Mouse (Mus musculus) midbrain, embryonic 11.5 days (tissue): ENCODE data around the gene Ksr2. TPM values are rescaled to one million over a fixed set of nuclear protein-coding genes. Genes with fewer than 3 reads are reported as not detected.

Source experiments
- ATAC-seq: fragments of 200-750 bp; cut with Nextera tagmentation; 2 replicates; pipeline ENCODE4 v1.8.0; 2017; ENCODE audit warnings: moderate TSS enrichment, moderate library complexity; ENCODE audit not compliant: low FRiP score
- DNase-seq: peaks from one replicate; pipeline ENCODE4 v3.0.0; 2015; ENCODE audit warnings: low spot score; ENCODE audit errors: missing footprints
- H3K27ac ChIP-seq: fragments of 300-500 bp; sonication (generic); 2 replicates; pipeline ENCODE4 v1.5.1; 2014; ENCODE audit warnings: low read depth, low read length
- H3K27me3 ChIP-seq: fragments of 300-500 bp; sonication (generic); 2 replicates; pipeline ENCODE4 v1.6.1; 2014; ENCODE audit warnings: mild to moderate bottlenecking, low read length, moderate library complexity, mixed read lengths; ENCODE audit not compliant: control insufficient read depth, insufficient read depth
- H3K36me3 ChIP-seq: fragments of 300-500 bp; sonication (generic); 2 replicates; pipeline ENCODE4 v1.6.1; 2014; ENCODE audit warnings: mild to moderate bottlenecking, low read length, moderate library complexity, mixed read lengths; ENCODE audit not compliant: control insufficient read depth, insufficient read depth
- H3K4me1 ChIP-seq: fragments of 300-500 bp; sonication (generic); 2 replicates; pipeline ENCODE4 v1.6.1; 2014; ENCODE audit warnings: low read length; ENCODE audit not compliant: control insufficient read depth, insufficient read depth
- H3K4me2 ChIP-seq: fragments of 300-500 bp; sonication (generic); 2 replicates; pipeline ENCODE4 v1.6.1; 2014; ENCODE audit warnings: mild to moderate bottlenecking, moderate library complexity
- H3K4me3 ChIP-seq: fragments of 300-500 bp; sonication (generic); 2 replicates; pipeline ENCODE4 v1.5.1; 2014; ENCODE audit warnings: low read depth, low read length
- H3K9ac ChIP-seq: fragments of 300-500 bp; sonication (generic); 2 replicates; pipeline ENCODE4 v1.6.1; 2014; ENCODE audit warnings: low read length
- H3K9me3 ChIP-seq: fragments of 300-500 bp; sonication (generic); 2 replicates; pipeline ENCODE4 v1.6.1; 2016; ENCODE audit warnings: low read length; ENCODE audit not compliant: control insufficient read depth
- WGBS: fragments of 180-500 bp; shearing (Covaris S2); extraction: QIAGEN DNeasy Blood & Tissue Kit; methylation state at CpG from one replicate; pipeline ENCODE4 v1.1.7; 2014; 5-methylcytosine and 5-hydroxymethylcytosine counted together
- polyA plus RNA-seq: library from polyadenylated mRNA; unstranded; fragments of >200 nt; fragmentation: Nextera tagmentation; extraction: Ambion mirVana; gene quantifications from 2 replicates; pipeline ENCODE4 v1.2.1, GENCODE M21; 2014

Gene Ksr2
- polyA plus RNA-seq, 1 experiment from 2014 or later: 0.90 TPM

DNA sequence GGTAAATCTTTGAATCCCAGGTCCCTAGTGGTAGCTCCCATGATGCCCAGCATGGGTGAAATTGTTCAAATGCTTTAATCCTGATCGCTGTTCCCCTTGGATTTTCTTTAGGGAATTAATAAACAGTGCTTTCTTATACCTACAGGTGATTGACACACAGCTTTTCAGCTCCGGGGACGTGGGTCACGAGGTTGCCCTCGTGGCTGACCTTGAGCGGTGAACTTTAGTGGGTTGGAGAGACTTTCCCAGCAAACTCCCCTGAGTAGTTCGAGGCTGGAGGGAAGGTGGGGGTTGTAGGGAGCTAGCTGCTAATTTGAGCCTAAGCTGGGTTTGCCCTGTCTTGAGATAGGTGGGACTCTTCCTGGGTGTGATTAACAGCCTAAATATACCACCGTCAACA, 41.7 kb downstream of the Ksr2 start:
- no peak overlapping the region for H3K4me2 ChIP-seq
- no peak overlapping the region for H3K27ac ChIP-seq
- H3K9me3 ChIP-seq: no peaks in the 10 kb centered on the region
- H3K36me3 ChIP-seq: no peaks in the 10 kb centered on the region
- WGBS: 46% methylated on average over 8 of the region's 8 CpGs
- no peaks in the 10 kb centered on the region for H3K27me3 ChIP-seq
- no peak for DNase-seq
- peaks cover 2% of the 10 kb centered on the region; the same call in 1 of the 2 replicates for H3K4me1 ChIP-seq
- H3K4me3 ChIP-seq: no peak overlapping the region
- no peak overlapping the region for H3K9ac ChIP-seq
- ATAC-seq: no peak

DNA sequence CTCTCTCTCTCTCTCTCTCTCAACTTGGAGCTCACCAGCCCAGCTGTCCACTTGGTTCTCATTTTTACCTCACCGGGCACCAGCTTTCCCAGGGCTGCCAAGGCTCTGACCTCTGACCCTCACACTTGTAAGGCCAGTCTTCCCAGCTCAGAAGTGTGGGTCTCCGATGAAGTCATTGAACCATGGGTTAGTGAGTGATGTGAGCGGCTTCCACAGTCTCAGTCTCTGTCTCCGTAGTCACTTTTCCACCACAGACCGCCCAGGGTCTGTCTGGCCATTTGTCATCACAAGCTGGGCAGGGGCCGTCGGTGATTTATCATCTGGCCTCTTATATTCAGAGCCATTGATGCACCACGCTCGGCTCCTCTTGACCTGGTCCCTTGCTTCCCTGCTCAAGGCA, 43.3 kb downstream of the Ksr2 start:
- no peak overlapping the region for H3K27ac ChIP-seq
- H3K4me3 ChIP-seq: no peak overlapping the region
- no peak overlapping the region for H3K4me2 ChIP-seq
- no peak overlapping the region for H3K9ac ChIP-seq
- peaks cover 2% of the 10 kb centered on the region; the same call in 1 of the 2 replicates for H3K9me3 ChIP-seq
- H3K27me3 ChIP-seq: no peaks in the 10 kb centered on the region
- 56% methylated on average over 9 of the region's 9 CpGs for WGBS
- H3K36me3 ChIP-seq: no peaks in the 10 kb centered on the region
- peaks cover 2% of the 10 kb centered on the region; the same call in 1 of the 2 replicates for H3K4me1 ChIP-seq
- DNase-seq (no peak), ATAC-seq (no peak)

DNA sequence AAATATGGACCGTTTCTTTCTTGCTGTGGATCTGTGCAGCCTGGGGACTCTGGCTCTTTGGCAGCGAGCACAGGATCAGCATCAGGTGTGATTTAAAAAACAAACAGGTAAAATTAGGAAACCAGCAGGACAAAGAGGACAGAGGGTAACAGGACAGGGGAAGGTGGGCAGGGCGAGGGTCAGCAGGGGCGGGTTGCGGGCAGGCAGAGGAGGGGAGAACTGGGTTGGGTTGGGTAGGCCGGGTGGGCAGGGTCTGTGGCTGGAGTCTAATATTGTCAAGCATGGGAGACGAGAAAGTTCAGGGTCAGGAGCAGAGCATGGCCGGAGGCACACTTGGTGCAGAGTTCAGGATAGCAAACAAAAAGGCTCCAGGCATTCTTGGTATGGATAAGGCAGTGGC, 43.8 kb downstream of the Ksr2 start:
- Histone ChIP-seq H3K36me3 (no peaks in the 10 kb centered on the region), H3K4me2 (no peak overlapping the region), H3K9ac (no peak overlapping the region), H3K27ac (no peak overlapping the region), H3K27me3 (no peaks in the 10 kb centered on the region), H3K4me1 (peaks cover 2% of the 10 kb centered on the region; the same call in 1 of the 2 replicates), H3K4me3 (no peak overlapping the region), H3K9me3 (peaks cover 2% of the 10 kb centered on the region; the same call in 1 of the 2 replicates)
- WGBS: 74% methylated on average over 8 of the region's 8 CpGs
- ATAC-seq (no peak), DNase-seq (no peak)

DNA sequence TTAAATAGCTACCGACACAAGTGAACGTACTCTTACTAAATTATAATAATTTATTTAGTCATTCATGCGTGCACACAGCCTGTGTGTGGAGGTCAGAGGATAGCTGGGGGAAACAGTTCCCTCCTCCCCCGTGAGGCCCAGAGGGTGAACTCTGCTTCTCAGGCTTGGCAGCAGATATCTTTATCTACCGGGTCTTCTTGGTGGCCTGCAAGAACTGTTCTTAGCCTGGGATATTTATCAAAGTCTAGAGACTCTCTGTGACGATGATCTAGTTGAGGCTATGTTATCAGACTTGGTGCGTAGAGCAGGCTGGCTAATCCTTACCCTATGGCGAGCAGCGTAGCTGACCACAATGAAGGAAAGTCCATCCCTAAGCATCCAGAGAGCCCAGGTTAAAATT, 45.1 kb downstream of the Ksr2 start:
- ATAC-seq: no peak
- H3K9ac ChIP-seq: no peak overlapping the region
- no peak overlapping the region for H3K4me3 ChIP-seq
- no peaks in the 10 kb centered on the region for H3K36me3 ChIP-seq
- peaks cover 2% of the 10 kb centered on the region; the same call in 1 of the 2 replicates for H3K4me1 ChIP-seq
- H3K27me3 ChIP-seq: no peaks in the 10 kb centered on the region
- no peak overlapping the region for H3K4me2 ChIP-seq
- H3K27ac ChIP-seq: no peak overlapping the region
- DNase-seq: no peak
- WGBS: 86% methylated on average over 9 of the region's 9 CpGs
- H3K9me3 ChIP-seq: peaks cover 2% of the 10 kb centered on the region; the same call in 1 of the 2 replicates

DNA sequence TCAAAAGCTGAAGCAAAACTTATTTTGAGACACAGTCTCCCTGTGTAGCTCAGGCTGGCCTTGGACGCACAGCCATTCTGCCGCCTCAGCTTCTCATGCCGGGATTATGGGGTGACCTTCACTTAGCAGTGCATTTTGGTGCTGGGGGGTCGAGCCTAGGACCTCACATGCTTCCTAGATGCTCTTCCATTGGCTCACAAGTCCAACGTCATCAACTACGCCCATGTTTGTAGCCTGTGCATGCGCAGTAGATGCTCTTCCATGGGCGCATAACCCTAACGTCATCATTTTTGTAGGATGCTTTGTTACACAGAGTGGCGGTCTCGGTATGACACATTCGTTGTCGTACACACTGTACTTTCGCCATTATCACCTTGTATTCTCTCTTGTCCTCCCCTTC, 46.5 kb downstream of the Ksr2 start:
- DNase-seq (no peak), ATAC-seq (no peak)
- WGBS: 94% methylated on average over 14 of the region's 14 CpGs
- H3K9ac ChIP-seq: no peak overlapping the region
- no peak overlapping the region for H3K4me2 ChIP-seq
- no peaks in the 10 kb centered on the region for H3K36me3 ChIP-seq
- H3K4me3 ChIP-seq: no peak overlapping the region
- H3K27me3 ChIP-seq: no peaks in the 10 kb centered on the region
- no peak overlapping the region for H3K27ac ChIP-seq
- H3K4me1 ChIP-seq: peaks cover 2% of the 10 kb centered on the region; the same call in 1 of the 2 replicates
- H3K9me3 ChIP-seq: peaks cover 2% of the 10 kb centered on the region; the same call in 1 of the 2 replicates

DNA sequence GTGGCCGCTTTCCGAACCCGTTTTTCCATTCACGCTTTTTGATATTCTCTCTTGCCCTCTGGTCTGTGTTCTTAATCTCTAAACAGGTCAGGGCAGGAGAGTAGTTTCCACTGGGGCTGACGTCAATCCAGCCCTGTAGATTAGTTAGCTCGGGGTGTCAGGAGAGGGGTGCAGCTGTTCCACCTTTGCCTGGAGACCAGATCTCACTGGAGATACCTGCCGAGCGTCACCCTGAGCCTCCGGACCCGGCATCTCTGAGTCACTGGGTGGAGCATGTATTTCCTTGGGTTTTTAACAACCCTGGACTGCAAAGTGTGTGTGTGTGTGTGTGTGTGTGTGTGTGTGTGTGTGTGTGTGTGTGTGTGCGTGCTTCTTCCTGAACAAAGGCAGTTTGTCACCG, 53.3 kb downstream of the Ksr2 start:
- Histone ChIP-seq H3K36me3 (no peaks in the 10 kb centered on the region), H3K27me3 (no peaks in the 10 kb centered on the region), H3K4me3 (no peak overlapping the region), H3K4me2 (no peak overlapping the region), H3K9ac (no peak overlapping the region), H3K9me3 (no peaks in the 10 kb centered on the region), H3K27ac (no peak overlapping the region), H3K4me1 (no peaks in the 10 kb centered on the region)
- WGBS: 86% methylated on average over 12 of the region's 12 CpGs
- ATAC-seq (no peak), DNase-seq (no peak)

DNA sequence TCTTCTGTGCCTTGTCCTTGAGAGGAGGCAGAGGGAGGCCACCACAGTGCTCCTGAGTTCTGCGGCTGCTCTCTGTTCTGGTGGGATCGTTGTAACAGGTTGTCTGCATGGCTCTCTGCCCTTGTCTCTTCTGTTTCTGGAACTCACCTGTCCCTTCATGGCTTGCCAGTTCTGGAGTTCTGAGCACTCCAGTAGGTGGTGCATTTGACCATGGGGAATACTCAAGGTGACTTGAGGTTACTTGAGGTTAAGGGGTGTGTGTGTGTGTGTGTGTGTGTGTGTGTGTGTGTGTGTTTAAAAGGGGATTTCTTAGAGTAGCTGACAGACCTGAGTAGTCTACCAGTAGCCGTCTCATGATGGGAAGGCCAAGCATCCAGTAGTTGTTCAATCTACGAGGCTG, 55.2 kb downstream of the Ksr2 start:
- Histone ChIP-seq H3K27ac (no peak overlapping the region), H3K9ac (no peak overlapping the region), H3K9me3 (no peaks in the 10 kb centered on the region), H3K36me3 (no peaks in the 10 kb centered on the region), H3K4me3 (no peak overlapping the region), H3K4me2 (no peak overlapping the region), H3K27me3 (no peaks in the 10 kb centered on the region), H3K4me1 (no peaks in the 10 kb centered on the region)
- no peak for ATAC-seq
- DNase-seq: no peak
- WGBS: 88% methylated on average over 4 of the region's 4 CpGs

DNA sequence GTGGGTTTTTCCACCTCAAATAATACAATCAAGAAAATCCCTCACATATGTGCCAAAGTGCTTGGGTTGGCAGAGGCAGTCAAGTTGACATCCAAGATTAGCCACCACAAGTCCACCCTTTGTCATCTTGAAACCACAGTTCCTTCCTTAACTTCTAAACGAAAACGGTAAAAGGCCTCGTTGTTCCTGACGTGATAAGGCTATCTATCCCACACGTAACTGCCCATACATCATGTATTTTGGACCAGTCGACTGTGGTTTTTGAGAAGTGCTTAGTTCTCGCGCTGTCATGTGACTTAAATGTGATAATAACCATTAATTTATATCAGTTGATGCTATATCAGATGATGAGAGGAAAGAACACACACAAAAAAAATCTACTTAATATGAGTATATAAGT, 55.8 kb downstream of the Ksr2 start:
- no peak overlapping the region for H3K4me3 ChIP-seq
- no peaks in the 10 kb centered on the region for H3K4me1 ChIP-seq
- H3K36me3 ChIP-seq: no peaks in the 10 kb centered on the region
- H3K27me3 ChIP-seq: no peaks in the 10 kb centered on the region
- no peak overlapping the region for H3K27ac ChIP-seq
- no peaks in the 10 kb centered on the region for H3K9me3 ChIP-seq
- no peak for ATAC-seq
- 90% methylated on average over 8 of the region's 8 CpGs for WGBS
- DNase-seq: no peak
- no peak overlapping the region for H3K4me2 ChIP-seq
- H3K9ac ChIP-seq: no peak overlapping the region

DNA sequence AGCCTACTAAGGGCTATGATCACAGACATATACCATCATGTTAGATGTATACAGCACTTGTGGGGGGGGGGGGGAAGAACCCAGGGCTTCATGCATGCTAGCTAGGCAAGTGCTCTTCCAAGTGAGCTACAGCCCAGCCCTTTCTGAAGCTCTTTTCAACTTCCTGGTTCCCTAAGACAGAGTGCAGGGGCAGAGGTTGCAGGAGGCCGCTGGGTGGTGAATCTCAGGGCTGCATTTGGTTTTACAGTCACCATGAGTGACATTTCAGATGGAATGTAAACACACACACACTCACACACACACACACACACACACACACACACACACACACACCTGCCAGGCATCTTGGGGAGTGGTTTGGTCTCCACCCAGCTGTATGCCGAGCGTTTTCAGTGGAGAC, 67.4 kb downstream of the Ksr2 start:
- DNase-seq: no peak
- WGBS: 82% methylated on average over 3 of the region's 3 CpGs
- ATAC-seq: no peak

DNA sequence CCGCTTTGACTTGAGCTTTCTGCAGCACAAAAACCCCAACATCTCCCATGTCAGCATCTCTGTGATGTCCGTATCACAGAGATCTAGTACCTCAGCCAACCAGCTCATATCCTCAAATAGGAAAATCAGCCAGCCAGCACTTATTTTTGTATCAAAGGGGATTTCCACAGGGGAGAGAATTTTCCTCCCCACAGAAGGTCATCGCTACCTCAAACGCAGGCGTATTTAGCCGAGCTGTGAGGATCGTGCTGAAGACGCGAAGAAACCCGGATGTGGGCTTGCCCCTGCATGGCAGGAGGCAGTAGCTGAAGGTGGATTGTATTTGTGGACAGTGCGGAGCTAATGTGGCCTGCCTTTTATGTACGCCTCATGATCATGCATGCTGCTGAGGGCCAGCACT, 67.8 kb downstream of the Ksr2 start:
- 88% methylated on average over 12 of the region's 12 CpGs for WGBS
- H3K27ac ChIP-seq: no peak overlapping the region
- H3K9me3 ChIP-seq: no peaks in the 10 kb centered on the region
- no peaks in the 10 kb centered on the region for H3K27me3 ChIP-seq
- H3K4me1 ChIP-seq: no peaks in the 10 kb centered on the region
- DNase-seq (no peak), ATAC-seq (no peak)
- H3K4me2 ChIP-seq: no peak overlapping the region
- H3K36me3 ChIP-seq: no peaks in the 10 kb centered on the region
- H3K9ac ChIP-seq: no peak overlapping the region
- no peak overlapping the region for H3K4me3 ChIP-seq

More for the DNA sequence above, 67.4 kb downstream of the Ksr2 start:
- Histone ChIP-seq H3K4me2 (no peak overlapping the region), H3K9me3 (no peaks in the 10 kb centered on the region), H3K4me3 (no peak overlapping the region), H3K9ac (no peak overlapping the region), H3K27me3 (no peaks in the 10 kb centered on the region), H3K27ac (no peak overlapping the region), H3K4me1 (no peaks in the 10 kb centered on the region), H3K36me3 (no peaks in the 10 kb centered on the region)
